Mouse (Mus musculus) ES-E14 (cell line): ENCODE measurements around the gene Osbpl6. TPM values are rescaled to one million over a fixed set of nuclear protein-coding genes. Genes with fewer than 3 reads are reported as not detected.

ENCODE experiments used
- DNase-seq: peaks from one replicate; pipeline ENCODE4 v3.0.0-alpha.2; 2013; ENCODE audit warnings: low read depth, low spot score
- H3K27ac ChIP-seq: 2 replicates; pipeline ENCODE4 v1.5.1; 2012; ENCODE audit warnings: low read depth, mild to moderate bottlenecking, low read length, moderate library complexity, mixed read lengths; ENCODE audit not compliant: poor library complexity, insufficient read depth, severe bottlenecking
- H3K36me3 ChIP-seq: 2 replicates; pipeline ENCODE4 v1.6.1; 2012; ENCODE audit warnings: mild to moderate bottlenecking, low read length, moderate library complexity, mixed read lengths; ENCODE audit not compliant: control insufficient read depth, poor library complexity, insufficient read depth, severe bottlenecking
- H3K4me1 ChIP-seq, 2 experiments: fragments of 150-350 bp in 1 of 2; sonication (generic) in 1 of 2; 2 replicates each; pipeline ENCODE4 v1.6.1; 2012; ENCODE audit warnings: low read length in 2 of 2, mild to moderate bottlenecking in 1 of 2, mixed read lengths in 1 of 2; ENCODE audit not compliant: control insufficient read depth in 2 of 2, insufficient read depth in 2 of 2, poor library complexity in 1 of 2
- H3K4me3 ChIP-seq, 2 experiments: fragments of 150-350 bp in 1 of 2; sonication (generic) in 1 of 2; 2 replicates each; pipeline ENCODE4 v1.5.1; 2012; ENCODE audit warnings: low read length in 2 of 2, low read depth in 1 of 2, mild to moderate bottlenecking in 1 of 2, mixed read lengths in 1 of 2; ENCODE audit not compliant: insufficient read depth in 1 of 2, poor library complexity in 1 of 2, severe bottlenecking in 1 of 2
- H3K9ac ChIP-seq: 2 replicates; pipeline ENCODE4 v1.6.1; 2012; ENCODE audit warnings: low read depth, mild to moderate bottlenecking, low read length, mixed read lengths; ENCODE audit not compliant: poor library complexity, insufficient read depth, severe bottlenecking
- H3K9me3 ChIP-seq: fragments of 150-350 bp; sonication (generic); 2 replicates; pipeline ENCODE4 v1.6.1; 2012; ENCODE audit warnings: low read depth, mild to moderate bottlenecking, low read length; ENCODE audit not compliant: control insufficient read depth, insufficient read depth
- CHD2 ChIP-seq: IDR thresholded peaks from 2 replicates; pipeline ENCODE4 v1.6.1; 2014; ENCODE audit warnings: mild to moderate bottlenecking, low read depth, low read length, inconsistent platforms
- HCFC1 ChIP-seq: IDR thresholded peaks from 2 replicates; pipeline ENCODE4 v1.6.1; 2012; ENCODE audit warnings: low read length, inconsistent platforms, borderline replicate concordance; ENCODE audit not compliant: insufficient read depth
- MAFK ChIP-seq: IDR thresholded peaks from 2 replicates; pipeline ENCODE4 v1.6.1; 2014; ENCODE audit warnings: mild to moderate bottlenecking, low read depth, low read length, inconsistent platforms; ENCODE audit not compliant: insufficient read depth
- ZC3H11A ChIP-seq: IDR thresholded peaks from 2 replicates; pipeline ENCODE4 v1.6.1; 2012; ENCODE audit warnings: low read depth, mild to moderate bottlenecking, inconsistent platforms, low read length, borderline replicate concordance
- ZNF384 ChIP-seq: IDR thresholded peaks from 2 replicates; pipeline ENCODE4 v1.6.1; 2012; ENCODE audit warnings: low read depth, low read length, inconsistent platforms
- in situ Hi-C, 2 experiments: fragments of 600-800 bp; cut with MboI; formaldehyde crosslinking; loops; one replicate each; pipeline ENCODE4 v1.15.1; 2025; ENCODE audit warnings: low sequenced_read_pairs in 2 of 2, inconsistent platforms in 1 of 2; ENCODE audit not compliant: unreplicated experiment in 2 of 2
- total RNA-seq: library from RNA; depleted of rRNA; stranded (reverse); fragments of 300-350 nt; gene quantifications from 2 replicates; pipeline ENCODE4 v1.2.3, GENCODE M21; 2012

Gene Osbpl6
- total RNA-seq, 1 experiment, result 0.45 TPM

- Histone ChIP-seq H3K9me3 (no peaks in the 10 kb centered on the region), H3K4me3 (no peak overlapping the region), H3K27ac (no peak overlapping the region), H3K9ac (no peak overlapping the region), H3K36me3 (no peaks in the 10 kb centered on the region), H3K4me1 (no peaks in the 10 kb centered on the region)
- no peak for DNase-seq
- in situ Hi-C loops, result no loop called here
- TF ChIP-seq MAFK (no peak), HCFC1 (no peak), ZNF384 (no peak), ZC3H11A (no peak), CHD2 (no peak)
Observed at GRCm38 (mm10) chr2:76548171-76548570, 141.9 kb downstream of the Osbpl6 start.

GRCm38 (mm10) chr2:76548836-76549235 is 142.5 kb downstream of the Osbpl6 start:
- TF ChIP-seq ZC3H11A (no peak), ZNF384 (no peak), HCFC1 (no peak), MAFK (no peak), CHD2 (no peak)
- in situ Hi-C loops, result no loop called here
- Histone ChIP-seq H3K9me3 (no peaks in the 10 kb centered on the region), H3K36me3 (no peaks in the 10 kb centered on the region), H3K4me3 (no peak overlapping the region), H3K27ac (no peak overlapping the region), H3K9ac (no peak overlapping the region), H3K4me1 (no peaks in the 10 kb centered on the region)
- DNase-seq, result no peak

GRCm38 (mm10) chr2:76549316-76549715 is 143.0 kb downstream of the Osbpl6 start:
- Histone ChIP-seq H3K9me3 (no peaks in the 10 kb centered on the region), H3K27ac (no peak overlapping the region), H3K9ac (no peak overlapping the region), H3K4me1 (no peaks in the 10 kb centered on the region), H3K4me3 (no peak overlapping the region), H3K36me3 (no peaks in the 10 kb centered on the region)
- in situ Hi-C loops, result no loop called here
- no peak for DNase-seq
- TF ChIP-seq CHD2 (no peak), HCFC1 (no peak), ZC3H11A (no peak), MAFK (no peak)

- in situ Hi-C loops, result no loop called here
- H3K36me3 ChIP-seq, result no peaks in the 10 kb centered on the region
- H3K9ac ChIP-seq, result no peak overlapping the region
- no peak overlapping the region for H3K4me3 ChIP-seq
- no peak overlapping the region for H3K27ac ChIP-seq
- no peak for DNase-seq
- no peak for TF ChIP-seq HCFC1
- TF ChIP-seq CHD2, result no peak
- no peak for TF ChIP-seq ZC3H11A
- no peak for TF ChIP-seq ZNF384
- no peak for TF ChIP-seq MAFK
- no peaks in the 10 kb centered on the region for H3K4me1 ChIP-seq
- H3K9me3 ChIP-seq, result no peaks in the 10 kb centered on the region
Observed at GRCm38 (mm10) chr2:76555852-76556558, 149.7 kb downstream of the Osbpl6 start.

GRCm38 (mm10) chr2:76560146-76560545 is 153.8 kb downstream of the Osbpl6 start:
- H3K9me3 ChIP-seq, result no peaks in the 10 kb centered on the region
- no peak overlapping the region for H3K4me3 ChIP-seq
- H3K4me1 ChIP-seq, result no peaks in the 10 kb centered on the region
- TF ChIP-seq ZC3H11A, result no peak
- no peak for TF ChIP-seq MAFK
- TF ChIP-seq HCFC1, result no peak
- no peak for TF ChIP-seq CHD2
- no peak for TF ChIP-seq ZNF384
- H3K27ac ChIP-seq, result no peak overlapping the region
- DNase-seq, result no peak
- H3K9ac ChIP-seq, result no peak overlapping the region
- H3K36me3 ChIP-seq, result no peaks in the 10 kb centered on the region
- in situ Hi-C loops, result no loop called here
